Mouse (Mus musculus) adrenal gland, postnatal 4 days (tissue): Measurements from ENCODE around the gene Dnase1l2. TPM values are rescaled to one million over a fixed set of nuclear protein-coding genes. Genes with fewer than 3 reads are reported as not detected.
A peak's percentile ranks its signal among the peaks of the same experiment; 100 is the strongest.
"Not testable (repeated sequence)": the region's sequence is repeated elsewhere in the genome, so short reads cannot be mapped to it uniquely, and the experiment has no call there.

Source experiments
- DNase-seq, 2 experiments: peaks; one replicate each; pipeline ENCODE4 v3.0.0; 2021 to 2022; ENCODE audit warnings: low spot score in 2 of 2, mixed read lengths in 2 of 2
- total RNA-seq, 2 experiments: library from RNA; stranded (reverse); gene quantifications; 2 replicates each; pipeline ENCODE4 v1.2.3; 2021

The Dnase1l2 gene
- total RNA-seq, 2 experiments from 2014 or later = 3.1 to 3.4 TPM

GRCm38 (mm10) chr17:24440377-24440776, 2.5 kb downstream of the Dnase1l2 start:
- DNase-seq = no peak

- DNase-seq = no peak
These were observed 5.9 kb downstream of the Dnase1l2 start for GRCm38 (mm10) chr17:24437016-24437415.

- no peak for DNase-seq
These were observed 13.5 kb downstream of the Dnase1l2 start for GRCm38 (mm10) chr17:24429201-24429983.

GRCm38 (mm10) chr17:24427170-24427557, 15.7 kb downstream of the Dnase1l2 start:
- DNase-seq = no peak

- peak; percentile 80 to 93 for DNase-seq
These were observed 16.3 kb downstream of the Dnase1l2 start, which contains the start of gene Eci1 for GRCm38 (mm10) chr17:24426471-24427169. Eci1 (plus strand) TSS chr17:24426641.

GRCm38 (mm10) chr17:24425905-24426304, 17.0 kb downstream of the Dnase1l2 start:
- DNase-seq = no peak

GRCm38 (mm10) chr17:24425326-24425725, 17.6 kb downstream of the Dnase1l2 start:
- not testable (repeated sequence) for DNase-seq

GRCm38 (mm10) chr17:24424489-24424888, 18.4 kb downstream of the Dnase1l2 start:
- DNase-seq = no peak

GRCm38 (mm10) chr17:24423114-24423513, 19.8 kb downstream of the Dnase1l2 start:
- DNase-seq = no peak

- DNase-seq = no peak
These were observed 26.8 kb downstream of the Dnase1l2 start for GRCm38 (mm10) chr17:24416051-24416652.

GRCm38 (mm10) chr17:24415011-24415410, 27.9 kb downstream of the Dnase1l2 start:
- DNase-seq = no peak

GRCm38 (mm10) chr17:24414230-24414976, 28.5 kb downstream of the Dnase1l2 start, which contains the start of gene Rnps1:
Rnps1 (plus strand) TSS chr17:24414565.
- DNase-seq = peak; percentile 84 to 91

- DNase-seq = no peak
These were observed 29.2 kb downstream of the Dnase1l2 start for GRCm38 (mm10) chr17:24413557-24414211.

GRCm38 (mm10) chr17:24407116-24407803, 35.6 kb downstream of the Dnase1l2 start:
- no peak for DNase-seq

- peak in 1 of 2 experiments; percentile 54 for DNase-seq
These were observed 40.5 kb downstream of the Dnase1l2 start for GRCm38 (mm10) chr17:24402371-24402770.

GRCm38 (mm10) chr17:24394456-24394855, 48.4 kb downstream of the Dnase1l2 start:
- DNase-seq = no peak

- no peak for DNase-seq
These were observed 49.4 kb downstream of the Dnase1l2 start for GRCm38 (mm10) chr17:24393527-24393926.

- no peak for DNase-seq
These were observed 51.8 kb downstream of the Dnase1l2 start for GRCm38 (mm10) chr17:24391149-24391548.
